Mouse (Mus musculus) bone marrow macrophage, adult 2 months (primary cell): ENCODE data around the gene C2cd5.

Source experiments
- CTCF ChIP-seq: IDR thresholded peaks from 2 replicates; pipeline ENCODE4 v1.5.1; 2012; ENCODE audit warnings: low read depth, mild to moderate bottlenecking, low read length, moderate library complexity
- POLR2A ChIP-seq: IDR thresholded peaks from 2 replicates; pipeline ENCODE4 v1.6.1; 2012; ENCODE audit warnings: mild to moderate bottlenecking, low read depth, low read length, borderline replicate concordance

GRCm38 (mm10) chr6:143143321-143143720 lies 43.4 kb upstream of the C2cd5 start:
- no peak for TF ChIP-seq POLR2A
- TF ChIP-seq CTCF: no peak
